Mouse (Mus musculus): ENCODE results near the gene Ltv1.

DNA sequence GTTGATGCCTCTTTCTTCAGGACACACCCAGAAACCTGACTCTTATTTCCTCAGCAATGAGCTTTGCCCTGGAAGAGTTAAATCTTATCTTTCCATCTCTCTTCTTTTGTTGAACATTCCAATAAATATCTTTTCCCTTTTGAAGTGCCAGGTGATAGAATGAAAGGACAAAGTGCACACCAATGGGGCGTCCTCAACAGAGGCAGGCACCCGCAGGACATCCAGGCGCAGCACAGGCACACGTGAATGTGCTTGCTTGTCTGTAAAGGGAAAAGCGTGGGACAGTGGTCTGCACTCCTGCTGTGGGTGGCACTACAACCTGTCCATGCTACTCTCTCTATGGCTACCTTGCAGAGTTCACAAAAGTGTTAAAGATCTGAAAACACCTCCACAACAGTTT is 3.1 kb downstream of the Ltv1 start:
- TF ChIP-seq CTCF (IDR thresholded peaks at IDR 0.05; ENCODE audit: low read depth, low read length) (no peak), POLR2A (IDR thresholded peaks at IDR 0.05; ENCODE audit: borderline replicate concordance, low read depth, low read length) (no peak)
